Mouse (Mus musculus) adipose tissue, adult 10 weeks (tissue): Measurements from ENCODE around the gene Maml2. TPM values are rescaled to one million over a fixed set of nuclear protein-coding genes. Genes with fewer than 3 reads are reported as not detected.

Experiments used
- polyA plus RNA-seq: library from polyadenylated mRNA; stranded (reverse); fragments of 350-450 nt; fragmentation: Illumina TruSeq; extraction: RNeasy Lipid Tissue Mini Kit (QIAGEN cat#74804); gene quantifications from one replicate; pipeline ENCODE4 v1.2.3, GENCODE M21; 2014; ENCODE audit warnings: low read depth, low replicate concordance

The Maml2 gene
- polyA plus RNA-seq: 6.6 TPM

DNA sequence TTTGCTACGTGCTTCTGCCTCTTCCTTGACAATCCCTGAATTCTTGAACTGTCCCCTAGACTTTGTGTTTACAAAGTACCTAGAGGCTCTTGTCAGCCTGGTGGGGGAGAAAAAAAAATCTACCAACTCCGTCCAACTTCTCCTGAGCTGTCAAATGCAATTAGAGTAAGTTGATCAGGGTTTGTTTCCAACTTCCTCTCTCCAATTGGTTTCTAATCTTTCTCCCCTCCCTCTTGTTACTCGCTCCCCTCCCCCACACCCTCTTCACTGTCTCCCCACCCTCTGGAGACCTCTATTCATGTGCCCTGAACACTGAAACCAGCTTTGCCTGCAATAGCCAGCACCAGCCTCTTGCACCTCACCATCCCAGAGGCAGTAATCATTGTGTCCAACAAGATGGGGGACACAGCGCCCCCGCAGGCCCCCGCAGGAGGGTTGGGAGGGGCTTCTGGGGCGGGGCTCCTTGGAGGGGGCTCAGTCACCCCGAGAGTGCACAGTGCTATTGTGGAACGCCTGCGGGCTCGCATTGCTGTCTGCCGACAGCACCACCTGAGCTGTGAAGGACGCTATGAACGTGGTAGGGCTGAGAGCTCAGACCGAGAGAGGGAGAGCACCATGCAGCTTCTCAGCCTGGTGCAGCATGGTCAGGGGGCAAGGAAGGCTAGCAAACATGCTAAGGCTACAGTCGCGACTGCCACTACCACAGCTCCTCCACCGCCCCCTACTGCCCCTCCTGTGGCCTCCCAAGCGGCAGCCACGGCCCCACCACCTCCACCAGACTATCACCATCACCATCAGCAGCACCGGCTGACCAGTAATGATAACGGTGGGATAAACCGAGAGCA lies at the start of gene Maml2:
Gene Maml2, plus strand, starts transcription at position 290 of the 845 bp plus-strand sequence.

DNA sequence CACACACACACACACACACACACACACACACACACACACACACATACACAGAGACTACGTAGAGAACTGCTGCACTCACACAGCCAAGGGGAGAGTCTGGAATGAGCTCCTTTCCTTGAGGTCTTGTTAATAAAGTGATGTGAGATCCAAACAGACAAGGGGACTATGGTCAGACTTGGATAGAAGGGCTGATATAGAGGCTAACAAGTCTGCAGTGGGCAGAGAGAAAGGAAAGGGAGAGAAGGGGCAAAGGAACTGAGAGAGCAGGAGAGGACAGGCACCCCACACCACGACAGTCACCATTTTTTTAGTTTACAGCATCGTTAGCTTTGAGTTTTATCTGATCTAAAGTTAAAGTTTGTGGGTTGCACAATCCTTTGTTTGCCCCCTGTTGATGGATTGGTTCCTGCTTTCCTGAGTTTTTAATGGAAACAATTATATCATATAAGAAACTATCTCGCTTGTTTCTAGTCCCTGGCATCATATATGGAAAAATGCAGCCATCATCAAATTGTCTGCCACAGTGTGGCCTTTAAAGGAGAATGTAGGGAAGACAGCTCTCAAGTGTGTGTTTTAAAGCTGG lies 149.0 kb downstream of the Maml2 start, which contains the start of gene Gm17571:
Gene Gm17571, minus strand, starts transcription at position 51 of the 583 bp plus-strand sequence.

DNA sequence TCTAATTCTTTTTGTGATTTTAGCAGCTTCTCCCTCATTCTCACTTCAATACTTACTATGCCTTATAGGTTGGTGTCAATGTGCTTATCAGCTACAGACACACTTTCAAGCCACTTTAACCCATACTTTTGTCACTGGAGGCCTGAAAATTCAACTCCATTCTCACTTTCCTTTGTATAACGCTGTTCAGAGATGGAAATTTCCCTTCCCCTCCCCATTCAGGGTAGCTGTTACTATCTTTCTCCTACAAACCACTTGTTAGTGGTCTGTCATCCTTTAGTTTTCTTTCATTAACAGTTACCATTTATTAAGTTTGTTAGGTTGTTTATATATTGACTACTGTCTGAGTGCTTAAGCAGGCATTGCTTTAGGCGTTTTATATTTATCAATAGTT lies 450.6 kb downstream of the Maml2 start, which contains the start of gene Mtmr2:
Gene Mtmr2, plus strand, starts transcription at position 7 of the 394 bp plus-strand sequence.

Other genes with a start within 250 kb of the Maml2 start
- 8.7 TPM for gene Jrkl, start 52.1 kb upstream of the Maml2 start, polyA plus RNA-seq
- gene Ccdc82, start 51.0 kb upstream of the Maml2 start, polyA plus RNA-seq: 18.4 TPM
- gene Gm17571, start 148.8 kb downstream of the Maml2 start, polyA plus RNA-seq: not detected